Mouse (Mus musculus): ENCODE results near the gene Cnga3. TPM values are rescaled to one million over a fixed set of nuclear protein-coding genes. Genes with fewer than 3 reads are reported as not detected.

Cnga3 gene
- 0.10 and 0.25 TPM in 2 replicates for polyA plus RNA-seq (2012; rRNA removed)

DNA sequence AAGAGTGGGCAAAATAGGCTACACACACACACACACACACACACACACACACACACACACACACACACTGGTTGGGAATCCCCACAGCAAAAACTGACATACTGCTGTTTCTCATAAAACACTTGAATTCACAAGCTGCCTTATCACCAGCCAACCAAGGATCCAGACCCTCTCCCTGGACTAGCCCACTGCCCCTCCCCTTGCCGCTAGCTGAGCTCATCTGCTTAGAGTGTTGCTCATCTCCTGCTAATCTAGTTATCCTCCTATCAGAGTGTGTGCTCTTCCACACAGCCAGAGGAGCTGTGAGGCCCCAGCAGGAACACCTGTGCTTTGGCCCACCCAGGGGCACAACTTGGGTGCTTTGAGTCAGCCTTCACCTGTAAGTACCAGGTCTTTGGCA, at the start of gene Cnga3:
TSS of gene Cnga3 (plus strand) at position 291 of the 400 bp plus-strand sequence.
- no peak for DNase-seq (ENCODE audit: low read depth, low spot score)
- 62% methylated on average over 1 of the region's 1 CpGs for WGBS

DNA sequence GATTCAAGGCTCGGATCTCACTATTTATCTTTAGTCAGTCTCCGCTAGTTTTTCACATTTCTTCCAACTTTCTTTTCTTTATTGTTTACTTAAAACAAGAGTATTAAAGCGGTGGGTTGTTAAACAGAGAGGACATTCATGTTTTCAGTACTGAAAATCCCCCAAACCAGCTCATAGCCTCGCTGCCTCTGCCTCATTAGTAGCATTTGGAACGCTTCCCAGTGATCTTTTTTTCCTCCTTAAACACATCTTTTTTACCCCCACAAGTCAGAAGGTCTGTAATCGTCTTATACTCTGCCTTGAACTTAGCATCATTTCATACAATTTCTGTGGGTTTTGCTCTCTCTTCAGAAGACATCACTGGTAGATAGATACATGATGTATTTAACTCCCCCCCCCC, 48.2 kb upstream of the Cnga3 start:
- 38% methylated on average over 6 of the region's 6 CpGs for WGBS
- no peak for DNase-seq (ENCODE audit: low read depth, low spot score)

DNA sequence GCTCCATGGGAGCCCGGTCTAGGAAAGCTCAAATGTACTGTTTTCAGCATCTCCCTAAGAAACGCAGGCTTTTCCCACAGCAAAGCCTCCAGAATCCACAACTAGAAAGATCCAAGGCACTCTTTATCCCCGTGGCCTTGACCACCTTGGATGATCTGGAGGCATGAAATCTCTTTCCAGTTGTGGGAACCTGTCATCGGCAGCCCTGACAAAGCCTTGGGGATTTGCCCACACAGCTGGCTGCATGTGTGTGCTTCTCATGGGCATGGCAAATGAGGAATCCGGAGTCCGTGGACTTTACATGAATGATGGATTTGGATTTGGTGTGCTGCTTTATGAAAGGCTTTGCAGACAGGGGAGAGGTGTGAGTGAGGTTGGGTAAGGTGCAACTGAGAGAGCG, 46.3 kb upstream of the Cnga3 start:
- 80% methylated on average over 7 of the region's 7 CpGs for WGBS
- no peak for DNase-seq (ENCODE audit: low read depth, low spot score)

DNA sequence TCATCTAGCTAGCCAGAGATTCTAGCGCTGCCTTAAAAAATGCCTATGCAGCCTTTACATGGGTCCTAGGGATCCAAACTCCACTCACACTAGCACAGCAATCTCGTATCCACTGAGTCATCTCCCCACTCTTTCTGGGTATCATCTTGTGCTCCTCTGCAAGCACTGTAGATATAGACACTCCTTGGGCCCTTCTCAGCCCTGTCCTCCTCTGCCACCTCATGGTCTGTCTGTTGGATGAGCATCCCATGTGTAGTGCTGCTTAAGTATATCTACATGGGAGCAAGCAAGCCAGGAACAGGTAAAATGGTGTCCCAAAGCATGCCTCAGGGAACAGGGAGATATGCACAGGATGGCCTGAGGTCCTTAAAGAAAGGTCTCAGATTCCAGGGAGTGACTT, 36.4 kb upstream of the Cnga3 start:
- 81% methylated on average over 2 of the region's 2 CpGs for WGBS
- DNase-seq (ENCODE audit: low read depth, low spot score) = no peak

DNA sequence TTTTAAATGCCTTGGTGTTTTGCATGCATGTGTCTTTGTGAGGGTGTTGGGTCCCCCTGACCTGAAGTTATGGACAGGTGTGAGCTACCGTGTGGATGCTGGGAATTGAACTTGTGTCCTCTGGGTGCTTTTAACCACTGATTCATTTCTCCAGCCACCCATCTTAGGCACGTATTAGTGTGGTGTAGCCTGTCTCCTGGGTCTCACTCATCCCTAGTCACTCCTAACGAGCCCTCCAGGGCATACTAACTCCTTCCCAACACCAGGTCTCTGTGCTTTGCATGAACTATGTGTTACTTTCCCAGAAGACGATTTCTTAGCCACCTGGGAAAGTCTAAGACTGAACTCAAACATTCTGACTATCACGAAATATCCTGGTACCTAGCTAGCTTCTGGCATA, 34.4 kb upstream of the Cnga3 start:
- 72% methylated on average over 5 of the region's 5 CpGs for WGBS
- DNase-seq (ENCODE audit: low read depth, low spot score) = no peak

DNA sequence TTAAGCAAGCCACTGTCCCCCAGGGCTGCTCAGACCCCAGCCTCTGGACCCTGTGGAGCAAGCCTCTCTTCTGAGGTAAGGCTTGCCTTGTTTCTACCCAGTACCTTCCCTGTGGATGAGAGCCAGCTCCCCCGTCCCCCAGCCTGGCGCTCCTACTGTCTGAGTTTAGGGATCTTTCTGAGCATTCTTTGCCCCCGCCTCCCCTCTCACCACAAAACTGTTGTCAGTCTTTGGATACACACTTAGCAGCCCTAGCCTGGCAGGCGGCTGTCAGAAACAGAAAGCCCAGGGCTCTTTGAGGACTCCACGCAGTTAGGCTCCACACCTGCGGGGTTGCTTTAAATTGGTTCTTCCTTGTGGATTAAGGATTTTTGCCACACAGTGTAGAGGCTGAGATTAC, 27.2 kb upstream of the Cnga3 start:
- DNase-seq (ENCODE audit: low read depth, low spot score) = no peak
- 77% methylated on average over 6 of the region's 6 CpGs for WGBS

DNA sequence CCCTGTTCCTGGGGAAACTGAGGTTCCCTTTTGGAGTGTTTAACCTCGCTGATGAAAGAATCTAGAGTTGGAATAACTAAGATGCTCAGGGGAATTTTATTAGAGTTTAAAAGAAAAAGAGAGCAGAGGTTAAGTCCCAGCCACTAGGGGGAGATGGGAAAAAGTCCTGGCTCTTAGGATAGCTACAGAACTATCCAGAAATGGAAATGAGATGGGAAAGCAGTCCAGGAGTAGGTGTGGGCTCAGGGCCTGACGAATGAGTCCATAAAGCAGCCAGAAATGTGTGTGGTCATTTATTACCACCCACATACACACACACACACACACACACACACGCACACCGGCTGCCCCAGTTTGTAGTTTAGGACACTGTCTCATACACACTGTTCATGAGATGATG, 19.6 kb upstream of the Cnga3 start:
- no peak for DNase-seq (ENCODE audit: low read depth, low spot score)
- 38% methylated on average over 4 of the region's 4 CpGs for WGBS

DNA sequence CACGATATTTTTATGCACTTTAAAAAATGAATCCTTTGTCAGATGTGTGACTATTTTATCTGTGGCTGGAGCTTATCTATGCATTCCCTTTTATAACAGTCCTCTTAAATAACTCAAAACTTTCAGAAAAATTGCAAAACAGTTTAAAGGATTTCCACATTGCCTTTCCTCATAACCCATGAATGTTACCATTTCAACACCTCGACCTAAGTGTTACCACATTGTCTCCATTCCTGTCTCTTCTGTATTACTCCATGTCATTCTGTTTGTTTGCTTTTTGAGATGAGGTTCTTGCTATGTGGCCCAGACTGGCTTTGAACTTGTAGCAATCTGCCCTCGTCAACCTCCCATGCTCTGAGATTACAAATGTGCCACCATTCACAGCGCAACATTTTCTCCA, 12.8 kb upstream of the Cnga3 start:
- DNase-seq (ENCODE audit: low read depth, low spot score) = no peak
- WGBS = 72% methylated on average over 4 of the region's 4 CpGs

DNA sequence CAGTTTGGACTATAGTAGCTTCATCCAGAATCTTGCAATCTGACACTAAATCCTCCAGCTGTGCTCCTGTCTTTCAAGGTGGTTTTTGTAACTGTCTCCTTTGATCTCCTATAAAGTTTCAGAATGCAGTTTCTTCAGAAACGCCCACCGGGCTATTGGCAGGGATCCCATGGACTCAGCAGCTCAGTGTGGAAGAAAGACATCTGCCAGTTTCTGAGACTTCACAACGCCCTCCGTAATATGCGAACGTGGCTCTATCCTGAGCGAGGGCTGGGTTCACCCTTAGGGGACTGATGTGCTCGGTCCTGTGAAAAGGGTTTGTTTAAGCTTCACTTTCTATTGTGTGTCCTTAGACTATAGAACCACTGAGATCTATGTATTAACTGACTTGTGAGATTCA, 6.5 kb upstream of the Cnga3 start:
- 66% methylated on average over 8 of the region's 8 CpGs for WGBS
- DNase-seq (ENCODE audit: low read depth, low spot score) = no peak

DNA sequence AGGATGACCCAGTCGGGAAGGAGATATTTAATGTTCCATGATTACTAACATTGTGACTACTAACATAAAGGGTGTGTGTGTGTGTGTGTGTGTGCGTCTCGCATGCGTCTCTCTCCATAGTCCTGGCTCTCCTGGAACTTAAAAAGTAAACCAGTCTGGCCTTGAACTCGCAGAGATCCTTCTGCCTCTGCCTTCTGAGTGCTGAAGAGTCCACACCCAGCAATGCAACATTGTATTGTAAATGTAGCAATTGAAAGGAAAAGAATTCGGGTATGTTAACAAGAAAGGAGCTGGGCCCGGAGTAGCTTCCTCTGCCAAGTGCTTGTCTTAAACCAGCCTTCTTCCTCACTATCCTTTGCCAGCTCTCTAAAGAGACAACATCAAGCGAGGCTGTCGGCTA, 1.9 kb upstream of the Cnga3 start:
- 88% methylated on average over 9 of the region's 9 CpGs for WGBS
- DNase-seq (ENCODE audit: low read depth, low spot score) = no peak

DNA sequence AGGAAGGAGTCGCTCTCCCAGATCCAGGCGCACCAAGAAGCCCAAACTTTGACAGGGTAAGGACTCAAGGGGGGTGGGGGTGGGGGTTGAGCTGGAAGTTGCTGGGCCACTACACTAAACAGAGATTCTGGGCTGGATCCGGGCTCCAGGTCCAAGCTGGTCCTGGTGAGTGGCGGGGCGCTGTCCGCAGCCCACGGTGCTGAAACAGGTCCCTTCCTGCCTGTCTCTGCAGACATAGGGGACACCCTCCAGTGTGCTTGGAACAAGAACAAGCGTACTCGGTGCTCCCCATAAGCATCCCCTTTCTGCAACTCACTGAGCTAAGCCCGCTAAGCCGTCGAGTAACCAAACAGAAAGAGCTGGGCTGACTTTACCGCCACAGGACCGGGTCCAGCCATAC, 4.2 kb downstream of the Cnga3 start:
- whole genome bisulfite sequencing = 9% methylated on average over 14 of the region's 14 CpGs
- no peak for DNase-seq (ENCODE audit: low read depth, low spot score)

DNA sequence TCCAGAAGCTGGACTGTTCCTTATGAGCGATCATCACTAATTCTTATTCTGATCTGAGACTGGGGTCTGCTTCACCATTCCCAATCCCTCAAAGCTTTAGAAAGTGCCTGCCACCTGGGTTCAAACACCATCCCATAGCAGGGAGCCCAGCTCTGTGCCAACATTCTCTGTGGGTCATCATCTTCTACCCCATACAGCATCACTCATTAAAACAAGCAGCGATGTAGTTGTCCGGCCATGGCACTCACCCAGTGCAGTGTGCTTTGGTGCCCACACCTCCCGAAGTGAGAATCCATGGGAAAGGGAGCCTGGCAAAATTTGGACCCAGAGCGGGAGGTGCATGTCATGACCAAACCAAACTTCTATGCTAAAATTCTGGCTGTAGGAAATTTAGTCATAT, 5.4 kb downstream of the Cnga3 start:
- no peak for DNase-seq (ENCODE audit: low read depth, low spot score)
- 87% methylated on average over 5 of the region's 5 CpGs for WGBS

DNA sequence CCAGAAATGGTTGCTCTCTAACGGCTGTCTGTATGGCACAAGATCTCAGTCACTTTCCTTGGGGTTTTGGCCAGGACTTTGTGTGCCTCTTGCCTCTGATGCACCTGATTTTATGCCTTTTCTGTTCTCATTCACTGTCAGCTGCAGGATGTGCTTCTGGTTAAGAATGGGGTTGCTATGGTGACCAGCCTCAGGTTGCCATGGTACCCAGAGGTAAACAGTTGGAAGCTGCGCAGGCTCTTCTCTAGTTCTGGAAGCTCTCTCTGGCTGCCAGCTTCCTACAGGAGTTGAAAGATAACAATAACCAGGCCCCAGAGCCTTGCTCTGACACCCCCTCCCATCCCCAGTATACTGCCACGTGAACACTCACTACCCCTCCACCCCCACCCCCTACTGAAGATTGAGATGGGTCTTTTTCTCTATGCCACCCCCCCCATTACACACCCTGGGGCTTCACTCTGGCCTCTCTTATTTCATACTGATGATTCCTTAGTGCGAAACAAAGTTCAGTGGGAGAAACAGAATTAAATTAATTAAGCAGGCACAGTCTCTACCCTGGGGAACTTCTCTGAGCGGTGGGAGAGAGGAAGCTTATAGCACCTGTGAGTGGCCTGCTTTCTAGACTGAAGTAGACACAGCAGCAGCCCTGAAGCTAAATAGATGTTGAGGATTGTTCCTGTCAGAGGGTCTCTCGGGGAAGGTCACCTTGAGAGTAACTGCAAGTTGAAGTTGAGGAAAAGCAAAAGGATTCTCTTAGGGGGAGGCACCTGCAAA, 6.1 kb downstream of the Cnga3 start:
- DNase-seq (ENCODE audit: low read depth, low spot score) = no peak
- 62% methylated on average over 6 of the region's 6 CpGs for WGBS

DNA sequence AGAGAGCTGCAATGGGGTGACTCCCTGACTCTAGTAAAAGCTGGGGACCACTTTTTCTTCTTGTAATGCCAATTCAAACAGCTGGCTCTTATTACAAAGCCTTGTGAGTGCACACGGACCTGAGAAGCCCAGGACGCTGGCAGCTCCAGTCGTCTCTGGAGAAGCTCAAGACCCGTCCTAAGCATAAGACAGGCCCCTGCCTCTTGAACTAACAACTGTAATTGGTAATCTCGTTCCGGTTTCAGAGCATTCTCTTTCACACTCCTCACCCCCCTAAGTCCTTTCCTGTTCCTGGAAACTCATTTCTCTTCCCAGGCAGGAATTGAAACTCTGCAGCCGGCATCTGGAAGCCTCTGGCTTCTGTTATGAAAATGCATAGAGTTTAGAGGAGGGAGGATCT, 7.8 kb downstream of the Cnga3 start:
- no peak for DNase-seq (ENCODE audit: low read depth, low spot score)
- 54% methylated on average over 7 of the region's 7 CpGs for WGBS

DNA sequence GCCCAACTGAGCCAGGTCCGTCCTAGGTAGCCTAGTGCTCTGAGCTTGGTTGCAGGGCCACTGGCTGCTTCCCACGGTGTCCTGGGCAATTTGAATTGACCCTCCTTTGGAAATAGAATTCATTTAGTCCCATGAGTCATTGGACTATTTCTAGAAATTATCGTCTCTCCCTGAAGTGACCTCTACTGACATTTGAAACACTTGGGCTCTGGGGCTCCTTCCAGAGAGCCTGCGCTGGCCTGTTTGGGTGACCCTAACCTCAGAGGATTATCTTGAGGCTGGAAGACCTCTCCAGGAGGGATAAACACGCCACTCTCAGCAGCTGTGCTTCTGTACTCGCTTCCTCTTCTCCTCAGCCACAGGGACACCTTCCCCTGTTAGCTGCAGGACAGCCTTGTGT, 16.2 kb downstream of the Cnga3 start:
- WGBS = 55% methylated on average over 6 of the region's 6 CpGs

DNA sequence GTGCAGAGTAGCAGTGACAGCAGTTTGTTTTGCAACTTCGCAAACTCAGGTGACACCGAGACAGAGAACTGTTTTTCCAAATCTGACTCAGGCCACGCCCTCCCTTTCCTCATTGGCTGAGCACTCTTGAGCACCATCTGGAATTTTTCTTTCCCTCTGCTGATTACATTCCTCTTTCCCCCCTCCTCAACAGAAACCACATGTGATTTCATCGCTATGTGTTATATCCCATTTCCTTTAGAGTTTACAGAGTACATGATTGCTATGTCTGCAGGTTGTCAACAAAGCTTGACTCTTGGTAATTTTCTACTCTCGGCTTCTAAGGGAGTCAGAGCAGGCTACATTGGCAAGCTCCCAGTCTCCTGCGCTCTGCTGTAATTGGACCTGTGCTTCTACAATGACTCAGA, 17.1 kb downstream of the Cnga3 start:
- DNase-seq (ENCODE audit: low read depth, low spot score) = no peak
- WGBS = 43% methylated on average over 6 of the region's 6 CpGs

More for the DNA sequence above, 16.2 kb downstream of the Cnga3 start:
- no peak for DNase-seq (ENCODE audit: low read depth, low spot score)

DNA sequence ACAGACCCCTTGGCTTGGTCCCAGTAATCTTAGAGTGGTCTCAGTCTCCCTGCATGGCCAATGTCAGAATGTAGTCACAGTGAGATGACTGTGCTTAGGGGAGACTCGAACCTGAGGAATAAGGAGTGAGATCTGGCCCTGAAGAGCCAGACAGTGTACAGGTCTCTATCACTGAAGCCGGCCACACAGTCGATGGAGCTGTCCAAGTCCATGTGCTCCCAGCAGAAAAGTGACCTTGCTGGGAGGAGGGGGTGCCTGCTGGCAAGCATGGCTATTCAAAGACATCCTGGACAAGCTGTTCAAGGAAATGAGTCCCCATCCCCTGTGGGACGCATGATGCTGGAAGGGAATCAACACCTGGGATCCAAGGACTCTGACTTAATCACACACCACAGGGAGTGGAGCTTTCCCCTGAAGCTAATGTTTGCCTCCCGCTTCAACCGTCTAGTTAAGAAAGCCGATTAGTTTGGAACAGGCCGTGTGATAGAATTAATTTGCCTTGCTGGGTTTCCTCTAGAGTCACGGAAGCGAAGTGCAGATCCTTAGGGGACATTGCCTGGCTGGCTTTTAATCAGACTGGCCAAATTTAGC, 24.9 kb downstream of the Cnga3 start:
- WGBS = 68% methylated on average over 10 of the region's 10 CpGs
- no peak for DNase-seq (ENCODE audit: low read depth, low spot score)

DNA sequence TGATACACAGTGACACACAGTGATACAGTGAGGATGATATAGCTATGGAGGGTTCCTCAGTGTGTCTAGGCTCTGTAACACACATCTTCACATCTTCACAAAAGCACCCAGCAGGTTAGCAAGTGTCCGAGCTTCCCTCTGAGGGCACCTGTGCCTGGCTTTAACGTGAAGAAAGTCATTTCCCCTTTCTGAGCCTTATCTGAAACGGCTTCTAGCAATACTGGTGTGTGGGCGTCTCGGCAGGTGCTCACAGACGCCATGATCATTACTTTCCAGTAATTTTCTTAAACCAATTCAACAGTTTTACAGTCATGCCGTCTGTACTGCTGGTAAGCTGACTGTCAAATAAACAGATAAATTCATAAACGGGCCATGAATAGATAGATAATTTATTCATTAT, 28.0 kb downstream of the Cnga3 start:
- no peak for DNase-seq (ENCODE audit: low read depth, low spot score)
- WGBS = 43% methylated on average over 8 of the region's 8 CpGs

DNA sequence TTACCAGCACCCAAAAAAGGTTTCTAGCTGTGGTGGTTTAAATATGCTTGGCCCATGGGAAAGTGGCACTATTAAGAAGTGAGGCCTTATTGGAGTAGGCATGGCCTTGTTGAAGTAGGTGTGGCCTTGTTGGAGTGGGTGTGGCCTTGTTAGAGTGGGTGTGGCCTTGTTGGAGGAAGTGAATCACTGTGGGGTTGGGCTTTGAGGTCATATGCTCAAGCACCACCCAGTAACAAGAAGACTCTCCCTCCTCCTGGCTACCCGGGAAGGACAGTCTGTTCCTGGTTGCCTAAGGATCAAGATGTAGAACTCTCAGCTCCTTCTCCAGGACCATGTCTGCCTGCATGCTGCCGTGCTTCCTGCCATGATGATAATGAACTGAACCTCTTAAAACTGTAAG, 32.2 kb downstream of the Cnga3 start:
- WGBS = 59% methylated on average over 2 of the region's 2 CpGs

DNA sequence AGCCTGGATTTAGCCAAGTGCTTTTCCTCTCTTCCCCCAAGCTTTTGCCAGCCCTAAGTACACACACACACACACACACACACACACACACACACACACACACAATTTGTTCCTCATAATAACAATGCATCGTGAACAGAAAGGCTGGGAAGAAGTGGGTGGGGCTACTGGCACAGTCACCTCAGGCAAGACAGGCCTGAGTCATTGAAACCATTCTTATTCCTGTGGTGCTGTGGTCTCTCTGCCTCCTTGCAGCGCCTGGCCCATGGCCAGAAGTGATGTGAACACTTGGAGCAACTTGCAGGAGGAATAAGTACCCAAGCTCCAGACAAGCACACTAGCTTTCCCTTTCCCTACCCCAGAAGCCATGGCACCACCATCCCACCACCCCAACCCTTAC, 34.2 kb downstream of the Cnga3 start:
- no peak for DNase-seq (ENCODE audit: low read depth, low spot score)

More for the DNA sequence above, 32.2 kb downstream of the Cnga3 start:
- DNase-seq (ENCODE audit: low read depth, low spot score) = no peak

DNA sequence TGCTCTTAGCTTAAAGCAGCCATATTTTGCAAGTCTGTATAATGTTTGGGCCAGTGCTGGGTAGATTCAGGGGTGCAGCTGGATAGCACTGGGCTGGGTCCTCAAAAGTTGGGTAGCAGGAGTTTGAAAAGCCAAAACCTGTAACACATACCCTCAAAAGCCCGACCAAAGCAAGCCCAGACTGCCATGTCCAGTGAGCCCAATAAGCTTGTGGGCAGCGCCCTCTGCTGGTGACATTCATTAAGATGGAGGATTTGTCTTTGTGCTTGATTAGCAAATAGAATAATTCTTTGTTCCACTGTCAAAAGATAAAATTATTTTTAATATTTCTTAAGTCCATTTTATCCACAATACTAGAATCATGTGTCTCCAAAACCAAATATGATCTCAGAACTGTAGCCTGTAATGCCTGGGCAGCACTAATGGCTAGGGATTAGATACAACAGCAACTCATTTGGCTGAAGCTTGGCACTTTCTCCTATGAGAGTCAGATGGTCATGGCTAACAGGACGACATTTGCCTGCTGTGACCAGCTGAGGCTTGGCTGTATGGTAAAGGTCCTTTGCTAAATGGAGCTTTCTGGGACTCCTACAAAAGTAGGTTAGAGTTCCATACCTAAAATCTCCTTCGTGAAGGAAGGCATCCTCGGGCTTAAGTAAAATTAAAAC, 36.5 kb downstream of the Cnga3 start:
- DNase-seq (ENCODE audit: low read depth, low spot score) = peak; percentile 53
- 38% methylated on average over 5 of the region's 5 CpGs for WGBS

More for the DNA sequence above, 34.2 kb downstream of the Cnga3 start:
- 7% methylated on average over 2 of the region's 2 CpGs for WGBS
